Mouse (Mus musculus) liver, postnatal 0 days (tissue): ENCODE measurements around the gene Cd151.

Experiments
- CTCF ChIP-seq: sonication (generic); IDR thresholded peaks from 2 replicates; pipeline ENCODE4 v1.5.1; 2016; ENCODE audit warnings: antibody characterized with exemption, low read depth
- EP300 ChIP-seq: IDR thresholded peaks from 2 replicates; pipeline ENCODE4 v1.6.1; 2016; ENCODE audit warnings: antibody characterized with exemption, low read depth, mild to moderate bottlenecking

GRCm38 (mm10) chr7:141460001-141460390 is 7.2 kb upstream of the Cd151 start:
- TF ChIP-seq CTCF (no peak), EP300 (no peak)
